Mouse (Mus musculus): ENCODE measurements around the gene D330045A20Rik.

D330045A20Rik gene

GRCm38 (mm10) chrX:139480022-139480894, at the start of gene D330045A20Rik:
D330045A20Rik (plus strand) TSS chrX:139480367.
- DNase-seq (ENCODE audit: low read depth) = no peak

GRCm38 (mm10) chrX:139432550-139432949, 47.6 kb upstream of the D330045A20Rik start:
- DNase-seq (ENCODE audit: low read depth) = peak; percentile 44

DNA sequence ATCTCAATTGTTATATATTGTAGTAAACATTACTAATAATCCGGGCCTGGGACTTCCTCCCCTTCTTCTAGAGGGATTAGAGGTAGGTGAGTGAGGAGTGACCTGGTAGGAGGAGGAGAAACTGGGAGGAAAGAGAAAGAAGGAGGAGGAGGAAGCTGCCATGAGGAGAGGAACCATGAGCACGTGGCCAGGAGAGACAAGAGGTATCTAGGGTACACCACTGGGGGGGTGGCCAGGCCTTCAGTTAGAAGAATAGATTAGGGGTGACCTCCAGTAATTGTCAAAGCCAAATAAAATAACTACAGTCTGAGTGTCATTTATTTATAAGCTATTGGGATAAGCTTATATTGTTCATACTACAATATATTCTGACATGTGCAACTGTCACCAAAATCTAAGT, 45.0 kb upstream of the D330045A20Rik start:
- no peak for DNase-seq (ENCODE audit: low read depth)

GRCm38 (mm10) chrX:139441057-139441456, 39.1 kb upstream of the D330045A20Rik start:
- DNase-seq (ENCODE audit: low read depth) = peak; percentile 3

- DNase-seq (ENCODE audit: low read depth) = no peak
Measured at GRCm38 (mm10) chrX:139456812-139457211, 23.4 kb upstream of the D330045A20Rik start.

GRCm38 (mm10) chrX:139482083-139482482, 1.9 kb downstream of the D330045A20Rik start:
- DNase-seq (ENCODE audit: low read depth) = no peak

DNA sequence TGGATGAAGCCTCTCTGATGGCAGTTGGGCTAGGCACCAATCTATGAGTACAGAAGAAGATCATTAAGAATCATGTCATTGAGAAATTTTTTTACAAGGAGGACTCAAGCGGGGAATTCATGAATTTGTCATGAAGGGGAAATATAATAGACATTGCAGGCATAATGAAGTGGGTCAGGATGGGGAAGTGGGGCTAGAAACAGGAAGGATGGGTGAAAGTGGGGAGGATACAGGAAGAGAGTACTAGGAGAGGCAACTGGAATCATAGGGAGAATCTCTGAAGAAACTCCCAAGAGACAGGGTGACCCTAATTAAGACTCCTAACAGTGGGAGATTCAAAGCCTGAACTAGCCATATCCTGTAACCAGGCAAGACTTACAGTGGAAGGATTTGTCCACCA, 4.8 kb downstream of the D330045A20Rik start:
- DNase-seq (ENCODE audit: low read depth) = no peak

DNA sequence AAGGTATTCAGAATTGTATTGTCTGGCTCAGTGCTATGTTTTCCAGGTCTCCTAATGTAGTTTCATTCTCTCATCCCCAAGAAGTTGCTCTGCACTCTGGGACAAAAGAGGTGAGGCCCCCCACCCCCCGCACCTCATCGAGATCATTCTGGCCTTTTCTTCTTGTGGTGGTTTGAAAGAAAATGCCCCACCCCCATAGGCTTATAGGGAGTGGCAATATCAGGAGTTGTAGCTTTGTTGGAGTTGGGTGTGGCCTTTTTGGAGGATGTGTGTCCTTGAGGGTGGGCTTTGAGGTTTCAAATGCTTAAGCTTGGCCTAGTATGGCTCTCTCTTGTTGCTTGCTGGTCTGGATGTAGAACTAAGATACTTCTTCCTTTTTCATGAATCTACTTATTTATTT, 36.0 kb downstream of the D330045A20Rik start:
- no peak for DNase-seq (ENCODE audit: low read depth)

DNA sequence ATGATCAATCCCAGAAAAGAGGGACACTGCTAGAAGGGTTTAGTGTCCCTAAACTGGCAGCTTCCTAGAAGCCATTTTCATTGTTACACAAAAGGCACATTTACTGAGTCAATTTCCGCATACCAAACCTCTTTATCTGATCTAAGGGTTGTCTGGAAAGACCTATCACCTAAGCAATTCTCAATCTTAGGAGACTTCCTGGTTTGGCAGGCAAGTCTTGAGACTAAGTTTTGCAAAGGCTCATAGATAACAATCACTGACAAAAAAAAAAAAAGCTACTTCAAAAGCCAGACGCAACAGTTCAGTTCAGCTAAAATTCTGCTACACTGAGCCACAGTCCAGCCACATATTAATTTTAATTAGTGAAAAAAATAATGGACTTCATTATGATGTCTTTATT, 39.1 kb downstream of the D330045A20Rik start:
- DNase-seq (ENCODE audit: low read depth) = no peak

DNA sequence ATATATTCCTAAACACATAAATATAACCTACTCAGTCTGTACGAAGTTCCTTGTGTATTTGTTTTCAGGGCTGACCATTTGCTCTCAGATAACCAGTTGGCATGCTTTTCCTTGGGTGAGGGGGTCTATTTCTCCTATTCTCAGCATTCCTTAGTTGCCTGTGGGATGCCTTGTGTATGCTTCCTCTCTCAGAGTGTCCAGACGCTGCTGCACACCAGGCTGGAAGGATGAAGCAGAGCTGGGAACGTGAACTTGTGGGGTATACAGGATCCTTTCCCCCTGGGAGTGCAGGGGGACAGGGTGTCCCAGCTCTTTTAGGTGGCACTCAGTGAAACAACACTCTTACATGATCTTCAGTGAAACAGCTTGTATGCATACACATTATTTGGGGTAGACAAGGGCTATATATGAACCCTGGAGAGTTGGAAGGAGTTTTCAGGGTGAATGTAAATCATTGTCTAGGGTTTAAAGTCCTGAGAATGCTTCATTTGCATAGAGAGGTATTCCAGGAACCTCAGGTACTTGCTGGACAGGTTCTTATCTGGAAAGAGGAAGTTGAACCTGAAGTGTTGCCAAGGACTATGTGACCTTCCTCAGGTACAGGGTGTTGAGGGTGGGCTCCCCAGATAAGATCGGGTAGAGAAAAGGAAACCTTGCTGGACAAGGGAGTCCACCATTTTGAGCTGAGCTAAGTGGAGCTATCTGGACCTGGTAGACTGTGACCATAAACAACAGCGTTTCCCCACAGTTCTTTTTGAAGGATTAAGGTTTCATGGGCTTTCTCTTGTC, 44.3 kb downstream of the D330045A20Rik start:
- no peak for DNase-seq (ENCODE audit: low read depth)

- DNase-seq (ENCODE audit: low read depth) = no peak
Measured at GRCm38 (mm10) chrX:139525724-139526123, 45.6 kb downstream of the D330045A20Rik start.

DNA sequence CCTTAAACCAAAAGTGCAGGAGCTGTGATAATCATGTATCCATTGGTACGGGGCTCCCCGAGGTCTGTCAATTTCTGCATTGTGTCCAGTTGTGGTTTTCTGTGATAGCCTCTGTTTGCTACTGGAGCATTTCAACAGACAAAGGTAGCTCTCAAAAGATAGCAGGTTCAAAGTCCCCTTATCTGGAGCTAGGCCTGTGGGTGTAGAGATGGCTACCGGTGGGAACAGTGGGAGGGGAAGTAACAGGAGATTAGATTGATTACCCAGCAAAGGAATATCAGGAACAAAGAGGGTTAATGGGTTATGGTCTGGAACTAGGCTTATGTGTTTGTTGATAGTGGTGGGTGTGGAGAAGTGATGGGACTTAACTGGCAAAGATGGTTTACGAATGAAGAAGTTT, 46.8 kb downstream of the D330045A20Rik start:
- no peak for DNase-seq (ENCODE audit: low read depth)

GRCm38 (mm10) chrX:139529678-139530077, 49.5 kb downstream of the D330045A20Rik start:
- no peak for DNase-seq (ENCODE audit: low read depth)

DNA sequence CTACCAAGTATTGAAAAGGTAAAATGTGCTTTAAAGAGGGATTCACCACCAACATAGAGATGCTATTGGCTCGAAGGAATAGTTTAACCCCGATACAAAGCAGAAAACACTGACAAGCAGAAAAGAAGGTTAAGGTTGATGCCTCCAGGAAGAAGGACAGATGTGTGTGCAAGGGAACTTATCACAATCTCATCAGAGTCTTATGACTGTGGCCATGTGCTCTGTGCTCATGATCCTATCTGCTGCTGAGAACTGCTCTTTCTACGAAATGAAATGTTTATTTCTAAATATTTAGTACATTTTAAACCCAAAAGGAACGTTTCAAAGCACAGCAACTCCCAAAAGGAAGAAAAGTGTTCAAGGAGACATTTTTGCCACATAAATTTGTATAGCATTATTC, 52.1 kb downstream of the D330045A20Rik start:
- no peak for DNase-seq (ENCODE audit: low read depth)

DNA sequence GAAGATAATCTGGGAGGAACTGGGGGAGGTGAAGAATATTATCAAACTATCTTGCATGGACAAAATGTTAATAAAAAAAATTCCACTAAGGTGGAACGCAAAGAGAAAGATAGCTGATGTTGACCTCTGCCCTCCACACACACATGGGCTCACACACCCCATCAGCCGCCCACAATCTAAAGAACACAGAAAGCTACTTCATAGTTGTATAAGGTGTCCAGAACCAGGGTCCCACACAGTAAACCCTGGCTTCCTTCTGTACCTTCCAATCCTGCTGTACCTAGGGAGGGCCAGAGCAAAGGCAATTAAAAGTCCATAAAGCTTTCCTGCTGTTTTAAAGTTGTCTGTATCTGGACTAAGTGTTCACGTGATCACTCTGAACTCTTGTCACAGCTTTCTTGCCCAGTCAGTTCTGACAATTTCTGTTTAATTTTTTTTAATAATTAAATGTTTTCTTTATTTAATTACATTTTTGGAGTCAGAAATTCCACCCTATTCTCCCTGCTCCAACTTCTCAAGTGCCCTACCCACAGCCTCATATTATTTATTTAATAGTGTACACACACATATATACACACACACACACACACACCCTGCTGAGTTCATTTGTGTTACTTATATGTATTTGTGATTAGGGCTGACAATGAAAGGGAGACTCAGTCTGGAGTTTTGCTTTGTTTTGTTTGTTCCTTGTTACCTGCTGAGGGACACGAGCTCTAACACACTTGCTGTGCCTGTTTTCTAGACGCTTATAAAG, 57.7 kb downstream of the D330045A20Rik start:
- no peak for DNase-seq (ENCODE audit: low read depth)

DNA sequence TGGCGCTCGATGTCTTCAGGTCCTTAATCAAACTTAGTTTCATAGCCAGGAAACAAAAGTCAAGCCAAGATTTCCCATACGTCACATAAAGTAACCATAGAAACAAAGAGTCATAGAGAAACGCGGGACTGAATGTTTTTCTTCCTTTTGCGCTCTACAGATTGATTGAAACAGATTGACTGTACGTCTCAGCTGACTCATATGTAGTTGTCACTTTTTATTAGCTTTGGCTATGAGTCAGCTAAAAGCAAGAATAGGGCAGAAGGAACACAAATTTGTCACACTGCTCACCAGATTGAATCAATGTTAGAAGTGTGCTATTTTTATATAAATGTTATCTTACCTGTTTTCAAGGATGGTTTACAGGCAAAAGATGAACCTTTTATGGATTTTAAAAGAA, 63.6 kb downstream of the D330045A20Rik start:
- peak; percentile 1 for DNase-seq (ENCODE audit: low read depth)

GRCm38 (mm10) chrX:139550456-139550855, 70.3 kb downstream of the D330045A20Rik start:
- DNase-seq (ENCODE audit: low read depth) = peak; percentile 58

DNA sequence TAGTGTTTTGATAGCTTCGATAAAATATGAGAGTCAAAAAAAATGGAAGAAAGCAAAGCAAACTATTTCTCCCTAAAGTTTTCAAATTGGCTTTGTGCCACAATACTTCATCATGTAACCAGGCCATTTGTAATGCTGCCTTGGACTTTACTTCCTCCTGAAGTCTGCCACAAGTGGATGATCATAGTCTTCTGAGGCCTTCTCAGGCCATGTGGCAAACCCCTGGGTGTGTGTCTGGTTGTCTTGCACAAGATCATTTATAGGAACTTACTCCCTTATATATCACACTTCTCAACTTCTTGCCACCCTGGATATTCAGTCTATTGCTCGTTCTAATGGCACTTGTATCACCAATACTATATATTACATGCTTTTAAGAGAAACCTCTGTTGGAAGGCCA, 71.9 kb downstream of the D330045A20Rik start:
- peak; percentile 40 for DNase-seq (ENCODE audit: low read depth)

DNA sequence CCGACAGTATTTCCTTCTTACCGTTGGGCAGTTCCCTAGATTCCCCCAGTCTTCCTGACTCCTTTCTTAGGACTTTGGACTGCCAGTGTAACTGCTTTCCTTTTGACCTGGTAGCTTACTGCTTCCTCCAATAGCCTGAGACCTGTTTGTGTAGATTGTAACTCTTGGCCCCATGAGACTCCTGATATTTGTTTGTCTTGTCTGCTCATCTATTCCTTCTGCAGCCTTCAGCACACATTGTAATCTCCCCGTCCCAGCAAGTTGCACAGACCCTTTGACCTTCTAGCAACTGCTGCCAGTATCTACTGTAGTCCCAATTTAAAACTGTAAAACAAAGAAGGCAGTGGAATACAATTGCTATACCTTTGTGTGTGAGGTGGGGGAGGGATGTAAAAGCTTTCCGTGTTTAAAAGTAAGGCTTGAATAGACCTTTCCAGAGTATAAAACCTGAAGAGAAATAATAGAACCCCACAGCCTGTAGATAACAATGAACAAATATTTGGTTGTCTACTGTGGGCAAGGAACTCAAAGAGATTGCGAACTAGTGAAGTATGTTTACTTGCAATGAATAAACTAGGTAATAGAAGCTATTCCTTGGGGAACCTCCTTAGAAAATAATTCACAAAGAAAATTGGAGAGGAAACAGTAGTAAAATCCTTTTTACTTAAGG, 82.2 kb downstream of the D330045A20Rik start:
- no peak for DNase-seq (ENCODE audit: low read depth)

GRCm38 (mm10) chrX:139562925-139563461, 82.8 kb downstream of the D330045A20Rik start, which contains the start of gene Rnf128:
Rnf128 (plus strand) TSS chrX:139563316.
- DNase-seq (ENCODE audit: low read depth) = no peak

DNA sequence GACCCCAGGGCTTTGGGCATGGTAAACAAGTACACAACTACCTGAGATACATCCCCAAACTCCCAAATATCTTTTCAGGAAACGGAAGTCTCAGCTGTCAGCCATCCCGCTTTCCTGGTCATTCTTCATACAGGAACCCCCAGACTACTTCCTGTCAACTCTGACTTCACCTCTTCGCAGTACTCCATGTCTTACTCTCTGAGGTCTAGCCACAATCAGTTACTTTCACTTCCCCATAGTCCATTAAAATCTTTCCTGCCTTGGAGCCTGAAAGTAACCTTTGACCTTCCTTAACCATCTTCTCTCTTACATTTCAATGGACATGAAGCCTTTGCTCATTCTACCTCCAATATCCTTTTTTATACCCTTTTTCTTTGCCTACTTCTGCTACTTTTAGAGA, 89.9 kb downstream of the D330045A20Rik start:
- DNase-seq (ENCODE audit: low read depth) = no peak
